Mouse (Mus musculus): ENCODE results near the gene Taok3.

The Taok3 gene

DNA sequence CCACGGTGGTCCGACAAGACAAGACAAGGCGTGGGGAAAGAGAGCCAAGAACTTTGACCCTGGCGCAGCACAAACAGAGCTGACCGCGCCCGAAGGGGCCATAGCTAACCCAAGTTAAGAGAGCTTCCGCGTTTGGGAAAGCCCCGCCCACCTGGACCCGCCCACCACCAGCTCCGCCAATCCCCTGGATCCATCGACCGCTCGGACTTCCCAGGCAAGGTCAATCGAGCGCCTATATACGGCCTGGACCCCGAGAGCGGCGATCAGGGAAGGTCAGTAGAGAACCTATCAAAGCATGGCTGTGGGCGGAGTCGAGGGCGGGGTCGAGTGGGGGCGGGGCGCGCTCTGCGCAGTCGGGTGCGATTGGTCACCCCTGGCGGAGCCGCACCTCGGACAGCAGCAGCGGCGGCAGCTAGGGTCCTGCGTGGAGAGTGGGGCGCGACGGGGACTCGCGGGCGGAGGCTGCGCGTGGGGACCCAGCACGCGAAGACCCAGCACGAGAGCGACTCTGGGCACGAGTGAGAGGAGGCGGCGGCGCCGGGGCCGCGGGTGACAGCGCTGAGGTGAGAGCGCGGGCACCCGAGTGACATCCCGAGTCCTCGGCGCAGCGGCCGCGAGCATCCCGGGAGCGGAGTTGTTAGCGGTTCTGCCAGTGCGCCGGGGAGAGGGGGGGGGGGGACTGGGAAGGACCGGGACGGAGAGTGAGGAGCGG lies at the start of gene Taok3:
TSS of gene Taok3 (plus strand) at position 353 of the 712 bp plus-strand sequence.
- DNase-seq (ENCODE audit: low spot score), result peak; percentile 96

DNA sequence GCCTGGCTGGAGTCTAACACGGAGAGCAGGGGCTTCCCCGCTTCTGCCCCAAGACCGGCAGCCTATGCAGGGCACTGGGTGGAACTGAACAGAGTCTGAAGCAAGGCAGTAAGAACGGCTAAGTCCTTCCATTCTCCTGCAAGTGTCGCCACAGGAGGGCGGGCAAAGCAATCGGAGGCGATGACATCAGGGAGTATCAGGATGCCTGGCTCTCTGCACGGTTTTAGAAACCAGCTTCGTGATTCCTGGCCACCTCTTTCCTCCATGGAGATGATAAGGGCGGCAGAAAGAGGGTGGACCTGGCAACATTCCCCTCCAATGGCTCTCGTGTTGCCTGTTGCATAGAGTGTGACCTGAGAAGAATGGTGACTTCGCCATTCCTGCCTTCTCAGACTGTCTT lies 32.2 kb upstream of the Taok3 start:
- DNase-seq (ENCODE audit: low spot score), result no peak

DNA sequence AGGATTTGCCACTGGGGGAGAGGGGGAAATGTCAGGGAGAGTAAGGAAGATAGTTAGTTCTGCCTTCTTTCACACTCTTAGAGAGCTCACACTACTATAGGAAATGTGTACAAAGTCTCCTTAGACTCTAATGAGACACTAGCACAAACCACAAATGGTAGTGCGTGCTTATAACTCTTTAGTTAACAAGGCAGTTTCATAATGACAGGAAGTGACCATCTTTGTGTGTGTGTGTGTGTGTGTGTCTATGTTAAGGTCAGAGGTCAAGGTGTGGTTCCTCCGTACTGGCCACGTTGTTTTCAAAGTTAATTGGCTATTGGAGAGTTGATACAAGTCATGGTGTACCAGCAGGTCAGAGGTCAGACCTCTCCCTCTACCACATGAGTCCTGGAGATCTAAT lies 30.8 kb upstream of the Taok3 start:
- no peak for DNase-seq (ENCODE audit: low spot score)

DNA sequence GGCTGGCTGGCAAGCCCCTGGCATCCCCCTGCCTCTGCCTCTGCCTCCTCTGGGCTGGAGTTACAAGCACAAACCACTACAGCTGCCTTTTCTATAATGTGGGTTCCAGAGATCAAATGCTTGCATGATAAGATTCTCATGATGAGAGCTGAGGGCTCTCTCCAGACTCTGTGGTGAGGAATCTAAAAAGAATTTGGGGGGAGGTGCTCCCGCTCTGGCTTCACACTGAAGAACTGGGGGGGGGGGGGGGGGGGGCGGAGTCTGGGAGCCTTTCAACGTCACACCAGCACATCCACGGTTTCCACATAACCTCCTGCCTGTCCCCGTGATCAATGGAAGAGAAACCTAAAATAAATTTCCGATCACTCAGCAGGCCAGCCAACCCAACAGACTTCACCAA lies 30.1 kb upstream of the Taok3 start:
- no peak for DNase-seq (ENCODE audit: low spot score)

DNA sequence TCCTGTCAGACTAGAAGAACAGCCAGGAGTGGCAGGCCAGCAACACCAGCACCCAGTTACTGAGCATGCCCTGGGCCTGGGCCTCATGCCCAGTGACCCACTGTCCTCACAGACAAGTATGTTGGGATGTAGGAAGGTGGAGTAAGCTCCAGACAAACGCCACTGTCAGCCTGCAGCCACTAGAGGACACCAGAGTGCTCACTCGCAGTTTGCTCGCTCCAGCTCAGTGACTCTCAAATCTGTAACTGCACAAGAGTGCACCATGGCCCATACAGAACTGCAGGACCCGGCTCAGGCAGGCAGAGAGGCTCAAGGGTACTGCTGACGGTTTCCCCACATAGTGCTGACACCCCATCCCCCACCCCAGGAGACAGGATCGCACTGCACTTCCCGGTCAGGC lies 25.5 kb upstream of the Taok3 start:
- DNase-seq (ENCODE audit: low spot score), result no peak

GRCm38 (mm10) chr5:117096716-117097115 lies 23.2 kb upstream of the Taok3 start:
- peak; percentile 29 for DNase-seq (ENCODE audit: low spot score)

DNA sequence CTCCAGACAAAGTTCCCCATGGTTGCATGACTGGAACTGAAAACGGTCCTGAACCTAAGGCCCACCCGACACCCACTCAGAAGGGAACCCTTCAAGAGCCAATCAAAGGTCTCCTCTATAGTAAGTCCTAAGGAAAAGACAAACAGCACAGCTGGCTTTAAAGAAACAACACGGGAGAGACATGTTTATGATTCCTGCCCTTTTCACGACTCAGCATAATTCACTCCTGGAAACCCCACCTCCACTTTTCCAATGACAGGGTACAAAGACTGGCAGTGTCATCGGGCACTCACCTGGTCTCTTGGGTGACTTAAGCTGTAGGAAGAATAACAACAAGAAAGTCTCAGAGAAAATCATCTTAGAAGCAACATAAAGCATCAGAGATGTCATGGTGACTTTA lies 20.9 kb upstream of the Taok3 start:
- no peak for DNase-seq (ENCODE audit: low spot score)

- DNase-seq (ENCODE audit: low spot score), result no peak
These were observed 20.2 kb upstream of the Taok3 start for GRCm38 (mm10) chr5:117099742-117100141.

DNA sequence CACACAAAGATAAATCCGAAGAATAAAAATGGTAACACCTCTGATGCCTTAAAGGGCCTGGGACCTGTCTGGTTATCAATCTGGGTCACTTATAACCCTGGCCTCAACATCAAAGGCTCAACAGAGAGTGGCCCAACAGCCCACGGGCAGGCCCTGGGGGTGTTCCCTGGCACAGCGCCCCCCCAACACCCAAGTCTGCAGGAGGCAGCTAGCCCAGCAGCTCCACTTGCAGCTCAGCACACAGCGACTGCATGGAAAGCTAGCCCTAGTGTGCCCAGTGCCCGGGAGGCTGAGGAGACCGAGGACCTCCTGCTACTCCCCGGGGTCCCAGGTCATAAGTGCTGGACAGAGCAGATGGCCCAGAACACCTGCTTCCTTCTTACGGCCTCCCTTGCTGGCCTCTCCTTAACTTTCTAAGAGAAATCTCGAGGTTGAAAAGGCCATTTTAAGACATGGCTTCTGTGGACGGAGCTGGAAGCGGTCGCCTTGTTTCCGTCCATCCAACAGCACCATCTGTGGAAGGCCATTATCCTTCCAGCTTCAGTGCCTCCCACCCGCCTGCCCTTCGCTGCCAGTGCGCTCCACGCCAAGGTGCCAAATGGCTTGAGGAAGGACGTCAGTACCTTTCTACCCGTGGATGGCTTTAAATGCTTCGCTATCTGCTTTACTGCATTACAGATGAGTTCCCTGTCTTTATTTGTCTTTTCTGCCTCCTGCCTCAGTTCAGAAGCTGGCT lies 16.6 kb upstream of the Taok3 start:
- no peak for DNase-seq (ENCODE audit: low spot score)

DNA sequence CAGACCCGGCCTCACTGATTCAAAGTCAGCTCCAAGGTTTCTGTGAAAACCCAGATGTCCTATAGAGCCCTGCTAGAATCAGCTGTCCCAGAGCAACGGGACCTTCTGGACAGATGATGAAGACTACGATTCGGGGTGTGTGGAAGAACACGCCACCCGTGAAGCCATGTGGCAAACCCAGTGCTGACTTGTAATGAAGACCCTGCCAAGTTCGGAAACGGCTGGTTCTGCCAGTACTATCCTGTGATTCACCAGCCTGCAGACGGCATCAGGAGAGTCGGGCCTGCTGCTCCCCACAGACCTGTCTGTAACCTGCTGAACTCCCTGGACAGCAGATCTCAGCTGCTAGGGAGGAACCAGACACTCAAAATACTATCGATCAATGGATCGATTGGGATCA lies 15.6 kb upstream of the Taok3 start:
- no peak for DNase-seq (ENCODE audit: low spot score)

- no peak for DNase-seq (ENCODE audit: low spot score)
These were observed 14.2 kb upstream of the Taok3 start for GRCm38 (mm10) chr5:117105761-117106160.

DNA sequence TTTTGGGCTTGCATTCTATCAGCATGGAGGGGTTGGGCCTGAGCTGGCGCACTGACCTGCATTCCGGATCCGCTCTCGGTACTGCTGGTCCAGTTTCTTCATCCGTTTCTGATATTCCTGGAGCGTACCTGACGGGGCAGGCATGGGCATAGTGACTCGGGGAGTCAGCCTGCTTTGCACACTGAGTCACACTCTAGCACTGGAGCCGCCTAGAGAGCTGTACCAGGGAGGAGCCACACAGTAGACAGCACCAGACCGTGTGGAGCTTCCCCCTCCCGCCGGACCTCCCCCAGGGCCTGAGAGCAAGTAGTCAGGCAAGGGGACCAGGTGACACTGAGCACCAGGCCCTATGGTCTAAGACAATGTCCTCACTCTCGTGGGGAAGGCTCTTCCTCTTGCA lies 11.6 kb upstream of the Taok3 start:
- DNase-seq (ENCODE audit: low spot score), result no peak

DNA sequence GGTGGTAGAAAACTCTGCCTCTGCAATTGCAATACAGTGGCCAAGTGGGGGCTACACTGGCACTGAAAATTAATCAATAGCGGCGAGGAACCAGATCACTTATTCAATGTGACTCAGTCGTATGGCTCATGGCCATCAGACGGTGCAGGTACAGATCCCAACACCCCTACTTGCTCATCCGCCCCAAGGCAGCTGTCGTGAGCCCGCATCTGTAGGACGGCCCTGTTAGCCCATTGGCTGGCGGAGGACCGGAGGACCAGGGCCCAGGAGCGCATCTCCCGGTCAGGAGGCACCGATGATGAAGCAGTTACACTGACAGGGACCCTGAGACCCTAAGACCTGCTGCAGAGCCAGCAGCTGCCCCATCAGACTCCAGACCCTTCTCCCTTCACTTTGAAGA lies 11.2 kb upstream of the Taok3 start:
- no peak for DNase-seq (ENCODE audit: low spot score)

DNA sequence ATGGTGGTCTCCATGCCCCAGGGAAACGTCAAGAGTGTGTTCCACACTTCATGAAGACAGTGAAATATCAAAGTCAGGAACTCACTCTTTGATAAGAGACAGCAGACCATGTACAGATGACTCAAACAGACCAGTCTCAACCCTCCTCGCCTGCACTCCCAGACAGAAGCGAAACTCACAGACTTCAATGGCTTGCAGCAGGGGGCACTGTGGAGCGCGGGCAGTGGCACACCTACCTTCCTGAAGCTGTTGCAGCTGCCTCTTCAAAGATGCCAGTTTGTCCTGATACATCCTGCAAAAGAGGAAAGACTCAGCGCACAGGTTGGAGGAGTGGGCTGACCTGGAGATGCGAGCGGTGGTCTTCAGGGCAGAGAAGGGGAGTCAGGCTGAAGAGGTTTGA lies 10.4 kb upstream of the Taok3 start:
- no peak for DNase-seq (ENCODE audit: low spot score)

- no peak for DNase-seq (ENCODE audit: low spot score)
These were observed 8.7 kb upstream of the Taok3 start for GRCm38 (mm10) chr5:117111064-117111773.

- DNase-seq (ENCODE audit: low spot score), result no peak
These were observed 8.2 kb upstream of the Taok3 start for GRCm38 (mm10) chr5:117111774-117112112.

GRCm38 (mm10) chr5:117113330-117113729 lies 6.6 kb upstream of the Taok3 start:
- DNase-seq (ENCODE audit: low spot score), result no peak

- DNase-seq (ENCODE audit: low spot score), result no peak
These were observed 5.2 kb upstream of the Taok3 start for GRCm38 (mm10) chr5:117114581-117115192.

DNA sequence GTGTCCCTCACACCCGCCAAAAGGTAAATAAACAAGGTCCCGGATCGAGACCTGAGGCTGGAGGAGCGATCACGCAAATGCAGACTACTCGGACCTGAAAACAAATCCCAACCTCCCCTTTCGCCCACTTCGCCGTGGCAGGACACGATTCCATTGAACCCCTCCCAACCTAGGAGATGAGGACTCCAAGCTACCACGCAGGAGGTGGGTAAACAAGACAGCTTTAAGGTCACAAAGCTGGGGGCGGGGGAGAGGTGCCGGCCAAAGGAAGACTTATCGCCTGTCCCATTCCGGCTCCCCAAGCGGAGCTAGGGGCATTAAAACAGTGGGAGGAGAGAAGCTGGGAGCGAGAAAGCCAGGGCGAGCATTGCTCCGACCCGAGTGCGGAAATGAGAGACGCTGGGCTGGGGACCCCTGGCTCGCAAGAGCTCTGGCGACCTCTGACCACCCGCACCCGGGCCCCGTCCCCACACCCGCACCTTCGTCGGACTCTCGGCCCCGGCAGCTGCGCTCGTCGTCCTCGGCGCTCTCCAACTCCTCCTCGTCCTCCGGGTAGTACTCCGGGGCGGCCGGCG lies 4.6 kb upstream of the Taok3 start:
- DNase-seq (ENCODE audit: low spot score), result no peak

- peak; percentile 97 for DNase-seq (ENCODE audit: low spot score)
These were observed 4.0 kb upstream of the Taok3 start, which contains the start of gene Suds3 for GRCm38 (mm10) chr5:117115836-117116366. Suds3 (minus strand) TSS chr5:117116113.

GRCm38 (mm10) chr5:117116660-117117059 lies 3.3 kb upstream of the Taok3 start:
- DNase-seq (ENCODE audit: low spot score), result no peak

- no peak for DNase-seq (ENCODE audit: low spot score)
These were observed 2.7 kb upstream of the Taok3 start for GRCm38 (mm10) chr5:117117241-117117640.
